ENCODE assay signal across 19 mouse cellular contexts in the genomic region with DNA sequence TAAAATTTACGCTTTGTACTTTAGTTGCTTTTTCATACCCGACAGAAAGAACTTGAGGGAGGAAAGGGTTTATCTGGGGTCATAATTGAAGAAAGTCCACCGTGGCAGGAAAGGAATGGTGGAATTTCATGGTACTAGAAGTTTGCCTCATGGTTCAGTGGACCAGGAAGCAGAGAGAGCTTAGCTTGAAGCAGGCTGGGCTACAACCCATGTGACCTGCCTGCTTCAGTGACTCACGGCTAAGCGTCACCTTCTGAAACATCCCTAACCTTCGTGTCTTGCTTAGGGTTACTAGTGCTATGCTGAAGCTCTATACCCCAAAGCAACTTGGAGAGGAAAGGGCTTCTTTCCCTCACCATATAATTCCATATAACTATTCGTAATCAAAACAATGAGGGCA.
"Had no signal": no experiment of that assay in that cellular context is flagged by ENCODE, and none has a peak within 500 bp of the region (broad histone marks: within the 10 kb centered on the region; RNA-seq: fewer than 3 reads in every experiment).

No protein-coding gene starts in this region.

- H3K4me1 ChIP-seq: lung, embryonic 15.5 days; megakaryocyte, embryonic 14.5 days had no signal

- H3K9me3 ChIP-seq: lung, embryonic 15.5 days; megakaryocyte, embryonic 14.5 days; midbrain, embryonic 13.5 days; midbrain, embryonic 15.5 days; neural tube, embryonic 12.5 days had no signal

- H3K27ac ChIP-seq: lung, embryonic 15.5 days; macrophage; midbrain, embryonic 13.5 days; midbrain, embryonic 15.5 days; neural tube, embryonic 12.5 days had no signal

- H3K27me3 ChIP-seq: lung, embryonic 15.5 days; megakaryocyte, embryonic 14.5 days; midbrain, embryonic 13.5 days; midbrain, embryonic 15.5 days; neural tube, embryonic 12.5 days had no signal

- H3K9ac ChIP-seq: lung, embryonic 15.5 days; midbrain, embryonic 13.5 days; midbrain, embryonic 15.5 days; neural tube, embryonic 12.5 days had no signal

- H3K4me2 ChIP-seq: lung, embryonic 15.5 days; midbrain, embryonic 11.5 days; midbrain, embryonic 13.5 days; midbrain, embryonic 15.5 days; neural tube, embryonic 12.5 days had no signal

- DNase-seq: lung, adult 2 months; lung, postnatal 14 days; lung, postnatal 36 days; retina, postnatal 1 day; right cerebral cortex, adult 18-20 months; right cerebral cortex, postnatal 25 days; right cerebral cortex, postnatal 4 days; spleen, adult 18-20 months; thymus, adult 18-20 months; thymus, postnatal 14 days; thymus, postnatal 36 days had no signal

- H3K36me3 ChIP-seq: lung, embryonic 15.5 days; midbrain, embryonic 13.5 days; midbrain, embryonic 15.5 days; neural tube, embryonic 12.5 days had no signal

- H3K4me3 ChIP-seq: lung, embryonic 15.5 days; megakaryocyte, embryonic 14.5 days; midbrain, embryonic 13.5 days; midbrain, embryonic 15.5 days; neural tube, embryonic 12.5 days had no signal

- ATAC-seq: lung, postnatal 0 days; midbrain, embryonic 13.5 days; midbrain, embryonic 15.5 days had no signal
